Mouse (Mus musculus) heart, embryonic 10.5 days (tissue): ENCODE measurements at regions not wholly inside any gene's neighbourhood (a gene's known extent, or its start where the extent isn't known, plus 50 kb on each side); places are given as distances from the start of the nearest gene placed in this dataset.

Experiments used
- DNase-seq: peaks from one replicate; pipeline ENCODE4 v3.0.0-alpha.2; 2017; ENCODE audit warnings: low spot score
- H3K27ac ChIP-seq: fragments of 300-500 bp; sonication (generic); 2 replicates; pipeline ENCODE4 v1.5.1; 2016; ENCODE audit warnings: mild to moderate bottlenecking
- H3K27me3 ChIP-seq: fragments of 300-500 bp; sonication (generic); 2 replicates; pipeline ENCODE4 v1.6.1; 2016; ENCODE audit warnings: mild to moderate bottlenecking; ENCODE audit not compliant: poor library complexity, insufficient read depth, severe bottlenecking
- H3K36me3 ChIP-seq: fragments of 300-500 bp; sonication (generic); 2 replicates; pipeline ENCODE4 v1.6.1; 2016; ENCODE audit warnings: mild to moderate bottlenecking, moderate library complexity
- H3K4me1 ChIP-seq: fragments of 300-500 bp; sonication (generic); 2 replicates; pipeline ENCODE4 v1.6.1; 2016; ENCODE audit warnings: mild to moderate bottlenecking
- H3K4me3 ChIP-seq: fragments of 300-500 bp; sonication (generic); 2 replicates; pipeline ENCODE4 v1.5.1; 2016; ENCODE audit warnings: mild to moderate bottlenecking, moderate library complexity
- H3K9me3 ChIP-seq: fragments of 300-500 bp; sonication (generic); 2 replicates; pipeline ENCODE4 v1.6.1; 2016; ENCODE audit warnings: mild to moderate bottlenecking, moderate library complexity
- WGBS: fragments of 180-500 bp; shearing (Covaris S2); methylation state at CpG from one replicate; pipeline ENCODE4 v1.1.7; 2016; 5-methylcytosine and 5-hydroxymethylcytosine counted together

DNA sequence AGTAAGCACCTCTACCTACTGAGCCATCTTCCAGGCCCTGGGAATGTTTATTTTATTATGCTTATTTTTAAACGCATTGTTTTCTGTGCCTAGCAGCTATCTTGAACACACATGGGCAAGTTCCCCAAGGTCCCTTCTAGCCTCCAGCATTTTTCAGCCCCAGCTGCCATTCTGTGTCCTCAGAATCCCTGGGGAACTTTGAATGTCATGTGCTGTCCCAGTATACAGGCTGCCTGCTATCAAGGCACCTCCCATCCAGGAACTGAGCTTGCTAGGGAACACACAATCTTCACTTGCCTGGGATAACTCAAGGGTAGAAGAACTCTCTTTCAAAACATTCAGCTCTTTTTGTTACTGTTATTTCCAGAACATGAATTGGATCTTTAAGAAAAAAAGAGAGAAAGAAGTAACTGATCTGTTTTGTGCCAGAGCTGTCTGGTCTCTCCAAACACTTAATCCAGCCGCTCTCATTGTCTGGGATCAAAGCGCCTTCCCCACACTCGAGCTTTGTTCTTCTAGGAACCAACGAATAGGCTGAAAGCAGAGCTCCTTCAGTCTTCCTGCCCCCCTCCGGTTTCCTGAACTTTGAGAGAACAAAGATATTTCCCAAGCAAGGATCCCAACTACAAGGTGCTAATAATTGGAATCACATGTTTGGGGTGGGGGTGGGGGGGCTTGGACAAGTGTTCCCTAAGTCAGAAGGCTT lies 657.1 kb upstream of the Cdh11 start:
- 27% methylated on average over 6 of the region's 6 CpGs for WGBS
- Histone ChIP-seq H3K36me3 (no peaks in the 10 kb centered on the region), H3K27me3 (no peaks in the 10 kb centered on the region), H3K9me3 (no peaks in the 10 kb centered on the region), H3K27ac (0 out of 2 replicates have a peak overlapping the region, but pooled peaks have one; percentile 36), H3K4me3 (no peak overlapping the region), H3K4me1 (peaks cover 33% of the 10 kb centered on the region)
- DNase-seq = no peak

DNA sequence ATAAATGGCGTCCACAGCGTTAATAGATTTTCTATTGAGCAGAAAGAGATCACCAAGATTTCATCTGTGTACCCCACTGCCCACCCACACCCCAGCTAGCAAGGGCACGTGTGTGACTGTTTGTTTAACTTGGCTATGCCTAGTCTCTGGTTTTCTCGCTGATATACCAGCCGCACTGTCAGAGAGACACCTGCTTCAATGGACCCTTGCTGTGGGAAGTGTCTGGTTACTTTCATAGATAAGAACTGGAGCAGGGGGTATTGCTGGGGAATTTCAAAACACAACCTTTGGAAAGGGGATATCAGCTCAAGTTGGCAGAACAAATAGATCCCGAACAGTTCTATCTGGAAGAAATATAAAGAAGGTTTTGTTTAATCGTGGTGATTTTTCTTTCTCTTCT lies 656.8 kb upstream of the Cdh5 start:
- no peaks in the 10 kb centered on the region for H3K9me3 ChIP-seq
- no peak overlapping the region for H3K4me3 ChIP-seq
- H3K36me3 ChIP-seq = no peaks in the 10 kb centered on the region
- no peak for DNase-seq
- H3K4me1 ChIP-seq = peaks cover 33% of the 10 kb centered on the region
- no peaks in the 10 kb centered on the region for H3K27me3 ChIP-seq
- WGBS = 31% methylated on average over 7 of the region's 7 CpGs
- no peak overlapping the region for H3K27ac ChIP-seq

DNA sequence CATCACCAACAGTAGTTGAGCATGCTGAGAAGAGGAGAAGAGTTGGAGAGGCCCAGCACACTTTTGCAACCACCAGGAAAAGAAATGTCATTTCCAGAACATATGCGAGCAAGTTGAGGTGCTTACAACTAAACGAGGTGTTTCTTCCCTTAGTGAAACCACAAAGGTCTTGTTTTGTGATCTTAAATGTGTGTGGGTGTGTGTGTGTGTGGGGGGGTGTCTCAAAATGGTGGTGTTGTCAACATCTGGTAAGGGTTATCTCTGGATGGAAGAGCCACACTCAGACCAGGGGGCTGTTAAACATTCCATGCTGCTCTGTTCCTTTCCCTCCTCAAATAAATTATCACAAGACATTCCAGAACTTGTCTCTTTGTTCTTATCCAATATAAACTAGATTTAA lies 656.0 kb upstream of the Cdh5 start:
- DNase-seq = no peak
- Histone ChIP-seq H3K4me1 (peaks cover 33% of the 10 kb centered on the region), H3K27me3 (no peaks in the 10 kb centered on the region), H3K27ac (no peak overlapping the region), H3K36me3 (no peaks in the 10 kb centered on the region), H3K4me3 (no peak overlapping the region), H3K9me3 (no peaks in the 10 kb centered on the region)
- WGBS = 72% methylated on average over 2 of the region's 2 CpGs

DNA sequence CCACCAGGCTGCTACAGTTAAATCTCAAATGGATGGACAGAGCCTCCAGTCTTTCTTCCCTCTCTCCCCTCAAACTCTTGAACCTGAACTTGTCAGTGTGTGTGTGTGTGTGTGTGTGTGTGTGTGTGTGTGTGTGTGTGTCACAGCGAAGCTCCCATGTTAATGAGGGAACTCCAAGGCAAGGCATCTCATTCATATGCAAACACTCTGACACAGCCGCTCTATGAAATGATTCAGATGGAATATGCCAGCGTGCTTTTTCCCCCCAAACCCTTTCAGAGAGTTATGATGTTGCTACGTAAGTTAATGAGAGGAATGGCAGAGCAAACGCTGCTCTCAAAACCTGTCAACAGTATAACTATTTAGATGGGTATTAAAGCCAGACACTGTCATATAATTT lies 653.5 kb upstream of the Cdh5 start:
- H3K27ac ChIP-seq = no peak overlapping the region
- 85% methylated on average over 5 of the region's 5 CpGs for WGBS
- no peak overlapping the region for H3K4me3 ChIP-seq
- H3K4me1 ChIP-seq = peaks cover 25% of the 10 kb centered on the region
- H3K27me3 ChIP-seq = no peaks in the 10 kb centered on the region
- H3K9me3 ChIP-seq = no peaks in the 10 kb centered on the region
- H3K36me3 ChIP-seq = no peaks in the 10 kb centered on the region
- no peak for DNase-seq

DNA sequence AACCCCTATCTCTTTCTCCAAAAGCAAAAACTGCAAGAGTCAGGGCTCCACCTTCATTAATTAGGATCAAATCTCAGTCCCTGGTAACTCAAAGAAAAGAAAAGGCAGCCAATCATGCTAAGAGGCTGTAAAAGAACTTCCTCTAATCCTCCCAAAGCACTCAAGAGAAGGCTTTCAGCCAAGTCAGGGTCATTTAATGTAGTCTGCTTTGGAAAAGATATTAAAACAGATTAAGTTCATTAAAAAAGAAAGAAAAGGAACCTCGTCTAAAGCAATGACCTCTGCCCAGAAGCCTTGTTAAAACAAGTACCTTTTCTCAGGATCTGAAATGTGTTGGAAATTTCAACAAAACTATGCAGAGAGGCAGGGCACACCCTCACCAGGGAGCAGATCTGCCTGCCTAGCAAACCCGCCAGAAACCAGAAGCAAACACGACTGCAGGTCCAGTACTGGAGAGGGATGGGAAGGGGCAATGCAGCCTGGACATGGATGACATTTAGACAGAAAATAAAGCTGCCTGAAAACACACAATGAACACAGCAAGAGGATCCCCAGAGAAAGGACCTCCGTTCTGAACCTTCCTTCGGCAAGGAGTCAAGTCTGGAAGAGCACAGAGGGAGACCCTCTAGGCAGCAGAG lies 649.9 kb upstream of the Cdh5 start:
- no peak overlapping the region for H3K27ac ChIP-seq
- 73% methylated on average over 5 of the region's 5 CpGs for WGBS
- no peaks in the 10 kb centered on the region for H3K9me3 ChIP-seq
- H3K36me3 ChIP-seq = no peaks in the 10 kb centered on the region
- no peak for DNase-seq
- no peaks in the 10 kb centered on the region for H3K4me1 ChIP-seq
- H3K27me3 ChIP-seq = no peaks in the 10 kb centered on the region
- no peak overlapping the region for H3K4me3 ChIP-seq

DNA sequence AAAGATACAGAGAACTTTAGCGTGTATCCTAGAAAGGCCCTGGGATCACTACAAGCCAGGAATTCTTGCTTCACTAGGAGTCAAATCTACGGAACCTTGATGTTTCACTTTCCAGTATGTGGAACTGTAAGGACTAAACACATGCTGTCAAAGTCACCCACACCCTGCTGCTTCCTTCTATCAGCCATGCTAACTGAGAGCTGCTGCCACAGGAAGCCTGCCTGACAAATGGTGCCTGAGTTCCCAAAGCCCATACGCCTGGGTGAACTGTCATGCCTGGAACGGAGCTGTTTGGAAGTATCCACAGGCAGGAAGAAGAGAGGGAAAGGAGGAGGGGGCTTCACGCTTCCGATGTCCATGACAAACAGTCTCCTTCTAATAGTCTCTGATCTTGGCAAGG lies 644.2 kb upstream of the Cdh5 start:
- 68% methylated on average over 6 of the region's 6 CpGs for WGBS
- Histone ChIP-seq H3K4me3 (no peak overlapping the region), H3K4me1 (no peaks in the 10 kb centered on the region), H3K9me3 (no peaks in the 10 kb centered on the region), H3K27me3 (no peaks in the 10 kb centered on the region), H3K36me3 (no peaks in the 10 kb centered on the region), H3K27ac (no peak overlapping the region)
- no peak for DNase-seq

DNA sequence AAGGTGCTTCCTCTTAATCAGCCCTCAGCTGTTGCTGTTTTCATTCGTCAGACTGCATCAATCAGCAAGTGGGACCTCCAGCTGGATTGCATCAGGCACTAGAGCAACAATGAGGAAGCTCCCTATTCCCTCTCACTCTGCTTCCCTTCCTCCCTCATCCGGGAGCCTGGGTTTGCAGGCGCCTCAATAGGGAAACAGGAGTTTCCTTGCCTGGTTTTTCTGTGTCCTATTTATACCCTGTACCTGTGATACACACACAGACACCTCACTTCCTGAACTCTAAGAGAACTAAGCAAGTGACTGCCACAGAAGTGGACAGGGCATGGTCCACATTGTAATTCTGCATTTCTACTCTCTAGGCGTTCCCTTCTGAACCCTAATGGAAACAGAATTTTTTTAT lies 637.9 kb upstream of the Cdh5 start:
- no peaks in the 10 kb centered on the region for H3K36me3 ChIP-seq
- no peaks in the 10 kb centered on the region for H3K27me3 ChIP-seq
- H3K27ac ChIP-seq = no peak overlapping the region
- no peak overlapping the region for H3K4me3 ChIP-seq
- H3K4me1 ChIP-seq = 0 out of 2 replicates have a peak, but pooled peaks cover 4% of the 10 kb centered on the region
- H3K9me3 ChIP-seq = no peaks in the 10 kb centered on the region
- peak; percentile 66 for DNase-seq
- WGBS = 27% methylated on average over 4 of the region's 4 CpGs

DNA sequence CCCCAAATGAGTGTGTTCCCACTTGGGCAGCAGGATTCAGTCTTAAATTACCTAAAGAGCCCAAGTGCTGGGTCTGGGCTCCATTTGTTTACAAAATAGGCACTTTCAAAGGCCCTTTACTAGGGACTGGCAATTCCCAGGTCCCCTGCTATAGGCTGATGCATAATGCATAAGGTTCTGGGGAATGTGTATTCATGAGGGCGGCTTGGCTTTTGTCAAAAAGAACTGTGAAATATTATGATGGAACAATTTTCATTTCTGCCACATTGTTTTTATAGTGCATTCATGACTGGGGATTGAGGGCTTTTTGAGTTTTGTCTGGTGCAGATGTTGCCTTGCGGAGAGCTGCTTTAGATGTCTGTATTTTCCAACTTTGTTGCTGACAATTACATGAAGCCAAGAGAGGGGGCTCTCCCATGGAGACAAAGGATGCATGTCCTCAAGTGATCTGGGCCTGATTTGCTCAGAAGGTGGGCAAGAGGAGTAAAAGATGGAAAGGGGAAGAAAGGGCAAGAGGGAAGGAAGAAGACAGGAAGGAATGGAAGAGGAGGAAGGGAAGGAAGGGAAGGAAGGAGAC lies 636.6 kb upstream of the Cdh5 start:
- no peak overlapping the region for H3K4me3 ChIP-seq
- H3K4me1 ChIP-seq = 0 out of 2 replicates have a peak, but pooled peaks cover 4% of the 10 kb centered on the region
- no peak for DNase-seq
- H3K27me3 ChIP-seq = no peaks in the 10 kb centered on the region
- H3K27ac ChIP-seq = no peak overlapping the region
- no peaks in the 10 kb centered on the region for H3K9me3 ChIP-seq
- no peaks in the 10 kb centered on the region for H3K36me3 ChIP-seq
- 87% methylated on average over 2 of the region's 2 CpGs for WGBS

DNA sequence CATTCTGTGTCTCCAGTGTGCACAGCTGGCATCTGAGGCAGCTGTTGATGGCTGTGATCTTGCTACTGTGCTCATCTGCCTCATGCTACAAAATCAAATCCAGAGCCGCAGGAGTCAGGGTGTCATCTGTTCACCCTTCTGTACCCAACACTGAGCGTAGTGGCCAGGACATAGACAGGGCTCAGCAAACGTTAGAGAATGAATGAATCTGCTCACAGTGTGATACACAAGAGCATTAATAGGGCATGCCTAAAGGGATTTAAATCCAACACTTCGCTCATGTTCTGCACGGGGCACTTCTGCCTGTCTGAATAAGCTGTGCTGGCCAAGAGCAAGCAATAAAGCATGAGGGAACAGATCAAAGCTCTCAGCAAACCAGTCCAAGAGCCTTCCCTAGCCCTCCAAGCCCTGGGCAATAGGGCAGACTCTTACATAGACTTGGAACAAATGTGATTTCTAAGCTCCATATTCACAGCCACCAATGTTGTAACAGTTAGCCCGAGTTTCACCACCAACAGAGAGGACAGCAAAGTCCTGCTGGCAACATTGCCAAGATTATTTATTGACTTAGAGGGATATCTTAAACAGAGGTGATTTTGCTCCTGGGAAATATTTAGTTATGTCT lies 633.8 kb upstream of the Cdh5 start:
- no peak for DNase-seq

DNA sequence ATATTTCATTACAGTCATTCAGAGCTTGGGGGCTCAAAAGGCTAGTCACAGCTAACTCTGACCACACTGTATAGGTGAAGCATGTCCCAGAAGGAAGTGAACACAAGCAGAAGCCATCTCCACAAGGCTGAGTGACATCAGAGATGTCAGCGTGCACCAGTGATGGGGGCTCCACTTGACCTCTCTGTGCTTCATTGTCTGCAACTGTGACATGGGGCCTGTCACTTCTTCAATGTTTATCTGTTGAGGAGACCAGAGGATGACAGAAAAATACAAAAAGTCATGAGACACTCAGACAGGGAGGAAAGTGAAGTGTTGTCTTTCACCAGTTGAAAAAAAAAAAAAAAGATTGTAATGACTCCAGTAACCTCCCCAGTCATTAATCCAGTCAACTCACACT lies 632.4 kb upstream of the Cdh5 start:
- H3K4me1 ChIP-seq = 0 out of 2 replicates have a peak, but pooled peaks cover 2% of the 10 kb centered on the region
- DNase-seq = no peak
- no peaks in the 10 kb centered on the region for H3K27me3 ChIP-seq
- no peak overlapping the region for H3K4me3 ChIP-seq
- H3K27ac ChIP-seq = no peak overlapping the region
- 61% methylated on average over 1 of the region's 1 CpGs for WGBS
- no peaks in the 10 kb centered on the region for H3K9me3 ChIP-seq
- H3K36me3 ChIP-seq = no peaks in the 10 kb centered on the region

More for the DNA sequence above, 633.8 kb upstream of the Cdh5 start:
- Histone ChIP-seq H3K9me3 (no peaks in the 10 kb centered on the region), H3K36me3 (no peaks in the 10 kb centered on the region), H3K4me1 (0 out of 2 replicates have a peak, but pooled peaks cover 4% of the 10 kb centered on the region), H3K27me3 (no peaks in the 10 kb centered on the region), H3K27ac (no peak overlapping the region), H3K4me3 (no peak overlapping the region)
- WGBS = 81% methylated on average over 6 of the region's 6 CpGs

DNA sequence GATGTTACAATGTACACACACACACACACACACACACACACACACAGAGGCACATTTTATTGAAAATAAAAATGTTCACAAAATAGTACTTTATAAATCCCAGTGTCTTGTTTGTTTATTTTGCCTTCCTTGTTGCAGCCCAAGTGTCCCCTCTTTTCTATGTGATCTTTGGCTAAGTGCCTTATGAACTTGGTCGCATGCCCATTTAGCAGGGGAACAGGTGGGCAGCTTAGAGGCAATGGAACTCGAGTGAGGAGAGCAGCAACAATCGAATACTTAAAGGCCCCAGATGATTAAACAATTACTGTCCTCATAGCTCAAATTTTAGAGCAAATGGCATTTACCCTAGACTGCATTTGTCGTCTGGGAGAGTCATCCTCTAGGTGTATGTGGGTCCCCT lies 631.1 kb upstream of the Cdh5 start:
- 72% methylated on average over 4 of the region's 4 CpGs for WGBS
- H3K4me1 ChIP-seq = no peaks in the 10 kb centered on the region
- no peak overlapping the region for H3K27ac ChIP-seq
- no peak overlapping the region for H3K4me3 ChIP-seq
- H3K27me3 ChIP-seq = no peaks in the 10 kb centered on the region
- no peak for DNase-seq
- H3K9me3 ChIP-seq = no peaks in the 10 kb centered on the region
- H3K36me3 ChIP-seq = no peaks in the 10 kb centered on the region

DNA sequence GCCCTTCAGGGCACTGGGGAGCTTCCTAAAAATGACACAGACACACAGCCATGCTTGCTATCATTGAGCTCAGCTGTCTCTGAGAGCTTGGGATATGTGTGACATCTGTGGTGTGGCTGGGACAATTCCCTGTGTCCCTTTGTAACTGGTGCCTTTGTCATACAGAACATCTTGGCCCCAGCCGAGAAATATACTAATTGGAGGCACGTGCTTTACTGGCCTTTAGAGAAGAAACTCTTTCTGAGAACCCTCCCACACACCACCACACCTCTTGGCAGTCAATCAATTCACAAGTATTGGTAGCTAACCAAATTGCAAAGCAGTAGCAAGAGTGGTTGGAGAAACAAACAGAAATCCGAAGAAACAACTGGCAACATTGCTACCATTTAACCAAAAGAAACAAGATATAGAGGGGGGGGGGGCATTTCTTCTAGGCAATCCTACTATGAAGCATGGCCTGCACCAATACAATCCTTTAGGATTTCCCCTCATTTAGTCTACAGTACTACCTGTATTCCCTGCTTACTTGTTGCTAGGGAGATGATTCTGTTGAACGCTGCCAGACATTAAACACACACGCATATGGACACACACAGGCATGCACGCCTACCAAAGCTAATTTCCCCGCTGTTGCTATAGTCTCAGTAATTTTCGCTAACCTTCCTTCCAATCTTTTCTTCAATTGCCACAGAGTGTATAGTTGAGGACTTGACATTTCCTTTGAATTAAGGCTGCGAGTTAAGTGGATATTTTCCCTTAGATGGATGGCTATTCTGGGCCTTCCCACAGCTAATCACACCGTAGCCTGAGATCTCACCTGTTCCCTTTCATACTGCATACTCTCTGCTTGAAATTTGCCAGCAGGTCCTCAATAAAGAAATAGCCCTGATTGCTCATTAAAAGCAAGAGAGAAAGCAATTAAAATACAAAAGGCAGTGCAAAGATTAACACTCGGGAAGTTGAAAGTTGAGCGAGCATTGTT lies 625.3 kb upstream of the Cdh5 start:
- Histone ChIP-seq H3K4me3 (no peak overlapping the region), H3K36me3 (no peaks in the 10 kb centered on the region), H3K27me3 (no peaks in the 10 kb centered on the region), H3K27ac (no peak overlapping the region), H3K4me1 (no peaks in the 10 kb centered on the region), H3K9me3 (no peaks in the 10 kb centered on the region)
- no peak for DNase-seq
- WGBS = 83% methylated on average over 12 of the region's 12 CpGs
